Mouse (Mus musculus) small intestine, adult 2 months (tissue): ENCODE results near the gene Tulp2. TPM values are rescaled to one million over a fixed set of nuclear protein-coding genes. Genes with fewer than 3 reads are reported as not detected.

Source experiments
- H3K27ac ChIP-seq: fragments of 200-500 bp; 2 replicates; pipeline ENCODE4 v1.5.1; 2012; ENCODE audit warnings: low read depth, low read length, control low read depth, inconsistent platforms; ENCODE audit not compliant: insufficient read depth
- H3K27me3 ChIP-seq: fragments of 200-500 bp; 2 replicates; pipeline ENCODE4 v1.6.1; 2012; ENCODE audit warnings: mild to moderate bottlenecking, moderate library complexity, low read length, inconsistent platforms; ENCODE audit not compliant: control insufficient read depth, insufficient read depth
- H3K36me3 ChIP-seq: fragments of 200-500 bp; 2 replicates; pipeline ENCODE4 v1.6.1; 2012; ENCODE audit warnings: mild to moderate bottlenecking, low read length, control low read depth, inconsistent platforms; ENCODE audit not compliant: control insufficient read depth, insufficient read depth
- H3K4me1 ChIP-seq: fragments of 200-500 bp; 2 replicates; pipeline ENCODE4 v1.6.1; 2012; ENCODE audit warnings: low read length, inconsistent platforms, mixed read lengths; ENCODE audit not compliant: control insufficient read depth, insufficient read depth, insufficient read length
- H3K4me3 ChIP-seq: fragments of 200-500 bp; 2 replicates; pipeline ENCODE4 v1.5.1; 2012; ENCODE audit warnings: low read depth, mild to moderate bottlenecking, control low read depth, inconsistent platforms, low read length, moderate library complexity
- CTCF ChIP-seq: fragments of 200-500 bp; IDR thresholded peaks from 2 replicates; pipeline ENCODE4 v1.5.1; 2012; ENCODE audit warnings: low read depth, mild to moderate bottlenecking, control low read depth, inconsistent platforms, low read length, moderate library complexity, mixed read lengths; ENCODE audit not compliant: insufficient replicate concordance, insufficient read length; ENCODE audit errors: extremely low read depth
- POLR2A ChIP-seq: fragments of 200-500 bp; IDR thresholded peaks from 2 replicates; pipeline ENCODE4 v1.6.1; 2012; ENCODE audit warnings: low read depth, mild to moderate bottlenecking, control low read depth, inconsistent platforms, low read length, moderate library complexity
- WGBS: fragments of 180-500 bp; shearing (Covaris S2); methylation state at CpG from one replicate; pipeline ENCODE4 v1.1.7; 2018; 5-methylcytosine and 5-hydroxymethylcytosine counted together
- polyA plus RNA-seq: library from polyadenylated mRNA; depleted of rRNA; stranded (reverse); fragments of >200 nt; gene quantifications from 2 replicates; pipeline ENCODE4 v1.2.3, GENCODE M21; 2012

The Tulp2 gene
- polyA plus RNA-seq, 1 experiment, result not detected

DNA sequence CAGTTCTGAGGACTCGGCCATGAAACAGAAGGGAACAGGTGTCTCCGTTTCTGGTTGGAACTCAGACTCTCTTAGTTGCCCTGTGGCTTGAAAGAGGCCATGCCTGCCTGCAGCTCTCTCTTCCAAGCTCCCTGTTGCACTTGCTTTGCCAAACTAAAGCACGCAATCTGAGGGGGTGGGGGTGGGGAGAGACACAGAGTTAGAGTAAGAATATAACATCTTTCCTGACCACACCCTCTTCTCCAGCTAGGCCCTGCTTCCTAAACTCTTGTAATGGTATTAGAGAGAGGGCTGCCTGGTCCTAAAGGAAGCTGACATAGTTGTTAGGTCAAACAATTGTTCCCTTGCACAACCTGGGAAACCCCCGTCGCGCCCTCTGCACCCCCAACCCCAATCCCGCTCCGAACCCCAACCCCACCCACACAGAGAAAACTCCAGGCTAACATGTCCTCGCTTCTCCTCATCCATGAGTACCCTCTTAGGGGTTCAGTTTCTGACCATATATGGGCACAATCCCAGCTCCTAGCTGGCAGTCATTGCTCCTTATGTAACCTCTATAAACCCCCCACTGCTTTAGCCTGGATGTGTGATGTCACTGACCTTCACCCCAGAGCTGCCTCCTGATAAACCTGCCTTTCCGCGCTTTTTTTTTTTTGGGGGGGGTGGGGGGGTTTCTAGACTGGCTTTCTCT, 69.3 kb downstream of the Tulp2 start:
- Histone ChIP-seq H3K36me3 (no peaks in the 10 kb centered on the region), H3K4me1 (no peaks in the 10 kb centered on the region), H3K4me3 (no peak overlapping the region), H3K27me3 (no peaks in the 10 kb centered on the region; the same call in 1 of the 2 replicates), H3K27ac (no peak overlapping the region)
- 80% methylated on average over 11 of the region's 11 CpGs for WGBS
- TF ChIP-seq POLR2A, result no peak
- TF ChIP-seq CTCF, result no peak

DNA sequence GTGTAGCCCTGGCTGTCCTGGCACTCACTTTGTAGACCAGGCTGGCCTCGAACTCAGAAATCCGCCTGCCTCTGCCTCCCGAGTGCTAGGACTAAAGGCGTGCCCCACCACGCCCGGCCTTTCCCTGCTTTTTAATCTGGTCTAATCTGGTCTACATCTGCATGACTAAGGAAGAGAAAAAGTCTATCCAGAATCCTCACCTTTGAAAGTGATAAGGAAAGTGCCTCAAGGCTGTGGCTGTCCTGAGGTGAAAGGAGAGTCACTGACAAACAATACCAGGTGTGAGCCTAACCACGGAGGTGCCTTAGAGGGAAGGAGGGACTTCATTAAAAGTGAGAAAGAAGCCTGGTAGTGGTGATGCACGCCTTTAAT, 69.8 kb downstream of the Tulp2 start:
- H3K27ac ChIP-seq, result no peak overlapping the region
- H3K4me3 ChIP-seq, result no peak overlapping the region
- no peaks in the 10 kb centered on the region; the same call in 1 of the 2 replicates for H3K27me3 ChIP-seq
- no peaks in the 10 kb centered on the region for H3K4me1 ChIP-seq
- TF ChIP-seq POLR2A, result no peak
- TF ChIP-seq CTCF, result no peak
- 67% methylated on average over 8 of the region's 8 CpGs for WGBS
- no peaks in the 10 kb centered on the region for H3K36me3 ChIP-seq

DNA sequence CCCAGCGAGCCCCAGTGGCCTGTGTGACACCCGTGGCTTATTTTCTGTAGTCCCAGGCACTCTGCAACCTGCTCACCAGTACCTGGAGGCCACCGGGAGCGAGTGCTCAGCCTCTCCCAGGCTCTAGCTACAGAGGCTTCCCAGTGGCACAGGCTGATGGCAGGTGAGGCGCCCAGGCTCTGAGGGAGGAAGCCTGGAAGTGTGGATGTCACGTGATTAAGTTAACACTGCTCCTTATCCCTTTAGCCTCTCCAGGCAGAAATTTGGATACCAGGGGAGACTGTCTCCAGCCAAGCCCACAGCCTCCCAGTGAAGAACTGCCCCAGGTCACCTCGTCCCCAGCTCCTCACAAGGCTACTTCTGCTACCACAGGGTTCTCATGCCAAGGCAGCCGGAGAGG, 71.8 kb downstream of the Tulp2 start:
- 61% methylated on average over 8 of the region's 8 CpGs for WGBS
- Histone ChIP-seq H3K27ac (no peak overlapping the region), H3K36me3 (no peaks in the 10 kb centered on the region), H3K4me1 (no peaks in the 10 kb centered on the region), H3K27me3 (no peaks in the 10 kb centered on the region), H3K4me3 (no peak overlapping the region)
- TF ChIP-seq POLR2A (no peak), CTCF (no peak)

DNA sequence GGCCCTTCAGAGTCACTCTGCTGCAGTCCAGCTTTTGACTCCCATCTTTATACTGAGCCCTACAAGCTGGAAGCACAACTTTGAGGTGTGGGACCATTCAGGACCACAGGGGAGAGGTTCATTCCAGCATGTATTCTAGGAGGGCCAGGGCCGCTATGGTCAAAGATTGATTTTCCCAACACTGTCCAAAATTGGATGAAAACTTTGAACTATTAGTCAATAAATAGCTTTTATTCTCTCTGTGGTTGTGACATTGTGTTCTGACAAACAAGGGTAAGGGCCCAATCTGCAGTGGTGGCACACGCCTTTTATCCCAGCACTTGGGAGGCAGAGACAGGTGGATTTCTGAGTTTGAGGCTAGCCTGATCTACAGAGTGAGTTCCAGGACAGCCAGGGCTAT, 72.3 kb downstream of the Tulp2 start:
- TF ChIP-seq POLR2A, result no peak
- no peak for TF ChIP-seq CTCF
- H3K36me3 ChIP-seq, result no peaks in the 10 kb centered on the region
- H3K27ac ChIP-seq, result no peak overlapping the region
- WGBS, result 90% methylated on average over 2 of the region's 2 CpGs
- no peaks in the 10 kb centered on the region for H3K4me1 ChIP-seq
- no peak overlapping the region for H3K4me3 ChIP-seq
- no peaks in the 10 kb centered on the region for H3K27me3 ChIP-seq

DNA sequence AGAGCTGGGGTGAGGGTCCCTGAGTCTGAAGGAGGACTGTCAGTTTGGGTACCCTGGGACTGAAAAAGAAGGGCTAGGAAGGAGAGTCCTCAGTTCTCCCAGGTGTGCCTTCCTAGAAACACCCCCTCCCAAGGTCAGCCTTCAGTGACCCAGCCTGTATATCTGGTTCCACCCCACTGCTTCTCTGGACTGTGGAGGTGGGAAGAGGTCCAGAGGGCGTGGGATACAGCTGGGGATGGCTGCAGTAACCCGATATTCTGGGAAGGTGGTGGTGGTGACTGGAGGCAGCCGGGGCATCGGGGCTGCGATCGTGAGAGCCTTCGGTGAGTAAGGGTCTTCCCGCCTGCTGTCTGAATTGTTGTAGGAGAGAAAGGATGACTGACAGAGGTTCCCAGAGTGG, 73.1 kb downstream of the Tulp2 start, which contains the start of gene Hsd17b14:
TSS of gene Hsd17b14 (plus strand) at position 150 of the 400 bp plus-strand sequence.
- no peak within 1 kb of the TSS for H3K27ac ChIP-seq
- 51% methylated on average over 8 of the region's 8 CpGs for WGBS
- TF ChIP-seq POLR2A (no peak), CTCF (no peak)

DNA sequence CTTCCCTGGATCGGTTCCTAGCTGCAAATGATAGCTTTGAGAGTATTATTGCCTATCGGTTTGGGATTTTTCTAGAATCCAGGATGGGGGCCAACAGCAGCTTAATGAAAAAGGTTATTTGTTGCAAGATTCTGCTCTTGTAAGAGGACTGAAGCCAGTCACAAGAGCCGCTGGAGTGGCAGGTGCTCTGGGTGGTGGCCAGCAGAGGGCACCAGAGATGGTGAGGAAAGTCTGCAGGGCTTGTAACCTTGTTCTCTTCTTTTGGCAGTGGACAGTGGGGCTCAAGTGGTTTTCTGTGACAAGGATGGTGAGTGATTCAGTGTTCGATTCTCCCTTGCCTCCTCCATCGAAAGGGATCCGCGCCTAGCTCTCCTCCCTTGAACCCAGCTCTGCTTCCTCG, 74.1 kb downstream of the Tulp2 start:
- TF ChIP-seq POLR2A (no peak), CTCF (peak; percentile 87)
- H3K36me3 ChIP-seq, result no peaks in the 10 kb centered on the region

More for the DNA sequence above, 73.1 kb downstream of the Tulp2 start, which contains the start of gene Hsd17b14:
- H3K27me3 ChIP-seq, result no peaks in the 10 kb centered on the region
- no peaks in the 10 kb centered on the region for H3K4me1 ChIP-seq
- no peak within 1 kb of the TSS for H3K4me3 ChIP-seq
- H3K36me3 ChIP-seq, result no peaks in the 10 kb centered on the region

DNA sequence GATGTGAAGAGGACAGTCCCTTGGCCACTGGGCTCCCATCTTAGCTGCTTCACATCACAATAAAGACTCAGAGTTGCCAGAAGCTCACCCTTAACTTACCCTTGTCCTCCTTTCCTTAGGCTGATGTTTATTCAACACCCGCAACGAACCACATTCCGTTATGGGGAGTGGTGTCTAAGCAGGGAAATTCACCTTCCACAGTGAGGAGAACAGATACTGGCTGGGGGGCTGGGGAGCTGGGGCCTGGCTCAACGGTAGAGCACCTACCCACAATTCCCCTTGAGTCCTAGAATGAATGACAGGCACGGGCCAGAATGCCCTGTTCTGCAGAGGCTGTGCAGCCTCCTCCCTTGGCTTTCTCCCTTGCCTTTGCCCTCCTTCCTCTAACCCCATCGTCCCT, 77.2 kb downstream of the Tulp2 start:
- Histone ChIP-seq H3K36me3 (no peaks in the 10 kb centered on the region), H3K27me3 (no peaks in the 10 kb centered on the region), H3K27ac (no peak overlapping the region), H3K4me1 (peaks cover 2% of the 10 kb centered on the region; the same call in 1 of the 2 replicates), H3K4me3 (no peak overlapping the region)
- TF ChIP-seq POLR2A (no peak), CTCF (no peak)
- 10% methylated on average over 5 of the region's 6 CpGs for WGBS

More for the DNA sequence above, 74.1 kb downstream of the Tulp2 start:
- H3K27me3 ChIP-seq, result no peaks in the 10 kb centered on the region
- 27% methylated on average over 8 of the region's 8 CpGs for WGBS
- H3K27ac ChIP-seq, result no peak overlapping the region
- H3K4me1 ChIP-seq, result peaks cover 2% of the 10 kb centered on the region; the same call in 1 of the 2 replicates
- no peak overlapping the region for H3K4me3 ChIP-seq
